Mouse (Mus musculus) activated CD4-positive, CD25-positive, alpha-beta regulatory T cell, adult 9 weeks (primary cell): Measurements from ENCODE around the gene Kdm4b. TPM values are rescaled to one million over a fixed set of nuclear protein-coding genes. Genes with fewer than 3 reads are reported as not detected.

Experiments used
- polyA plus RNA-seq: library from polyadenylated mRNA; unstranded; fragments of 100-300 nt; shearing (Covaris generic); gene quantifications from one replicate; pipeline ENCODE4 v1.2.1, GENCODE M21; 2017

The Kdm4b gene
- polyA plus RNA-seq, result 15.9 TPM

DNA sequence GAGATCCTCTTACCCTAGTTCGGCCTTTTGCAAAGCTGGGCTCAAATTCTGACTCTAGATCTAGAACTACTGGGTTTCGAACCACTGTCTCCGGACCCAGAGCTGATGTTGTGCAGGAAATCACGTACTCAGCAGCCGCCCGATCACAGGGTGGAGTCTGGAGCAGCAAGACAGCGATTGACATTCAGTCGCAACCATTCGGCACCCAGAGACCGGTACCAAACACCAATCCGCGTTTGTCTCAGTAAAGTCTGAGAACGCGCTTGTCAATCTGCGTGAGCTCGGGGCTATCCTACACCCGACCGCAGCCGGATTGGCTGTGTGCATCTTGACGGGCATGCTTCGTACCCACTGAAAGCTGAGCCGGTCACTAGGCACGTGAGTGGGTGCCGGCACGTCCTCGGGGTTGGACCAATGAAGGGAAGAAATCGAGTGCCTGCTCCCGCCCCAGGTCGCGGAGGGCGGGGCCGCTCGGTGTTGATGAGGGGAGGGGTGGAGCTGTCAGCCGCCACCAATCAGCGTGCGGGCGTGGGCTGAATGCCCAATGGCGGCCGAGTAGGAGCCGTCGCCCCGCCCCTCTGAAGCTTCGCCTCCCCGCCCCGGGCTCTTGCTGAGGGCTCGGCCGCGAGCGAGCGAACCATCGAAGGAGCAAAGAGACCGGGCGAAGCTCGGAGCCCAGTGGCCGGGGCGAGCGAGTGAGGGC lies at the start of gene Kdm4b:
Gene Kdm4b, plus strand, starts transcription at position 613 of the 703 bp plus-strand sequence.

DNA sequence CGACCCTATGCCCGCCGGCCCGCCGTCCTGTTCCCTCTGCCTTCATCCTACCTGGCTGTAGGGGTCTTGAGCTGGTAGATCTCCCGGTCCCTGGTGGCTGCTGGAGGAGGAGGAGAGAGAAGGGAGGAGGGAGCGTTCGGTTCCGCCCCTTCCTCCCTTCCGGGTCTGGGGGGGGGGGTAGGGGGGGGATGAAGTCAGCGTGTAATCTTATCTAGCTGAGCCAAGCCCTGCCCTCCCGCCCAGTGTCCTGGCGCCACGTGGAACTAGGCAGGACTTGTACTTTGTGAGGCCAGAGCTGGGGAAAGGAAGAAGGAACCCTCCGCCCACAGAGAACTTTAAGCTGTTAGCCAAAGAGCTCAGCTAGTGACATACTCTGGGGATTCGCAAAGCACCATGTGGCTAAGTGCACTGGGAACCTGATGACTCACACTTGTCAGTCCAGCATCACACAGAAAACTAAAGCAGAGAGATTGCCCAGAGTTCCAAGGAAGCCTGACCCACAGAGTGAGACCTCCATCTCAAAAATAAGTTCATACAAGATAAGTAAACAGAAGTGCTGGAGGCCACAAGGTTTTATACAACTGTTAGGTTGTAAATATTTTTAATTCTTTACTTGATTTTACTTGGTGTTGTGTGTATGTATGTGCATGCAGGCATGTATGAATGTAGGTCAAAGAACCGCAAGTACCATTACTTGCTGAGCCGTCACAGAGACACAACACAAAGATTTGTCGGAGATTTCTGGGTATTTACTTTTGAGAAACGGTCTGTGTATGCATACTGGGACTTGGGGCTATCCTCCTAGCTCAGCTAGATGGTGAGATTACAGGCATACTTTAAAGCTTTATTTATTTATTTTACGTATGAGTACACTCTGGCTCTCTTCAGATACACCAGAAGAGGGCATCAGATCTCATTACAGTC lies 49.0 kb upstream of the Kdm4b start, which contains the start of gene Ticam1:
Gene Ticam1, minus strand, starts transcription at position 144 of the 924 bp plus-strand sequence.

DNA sequence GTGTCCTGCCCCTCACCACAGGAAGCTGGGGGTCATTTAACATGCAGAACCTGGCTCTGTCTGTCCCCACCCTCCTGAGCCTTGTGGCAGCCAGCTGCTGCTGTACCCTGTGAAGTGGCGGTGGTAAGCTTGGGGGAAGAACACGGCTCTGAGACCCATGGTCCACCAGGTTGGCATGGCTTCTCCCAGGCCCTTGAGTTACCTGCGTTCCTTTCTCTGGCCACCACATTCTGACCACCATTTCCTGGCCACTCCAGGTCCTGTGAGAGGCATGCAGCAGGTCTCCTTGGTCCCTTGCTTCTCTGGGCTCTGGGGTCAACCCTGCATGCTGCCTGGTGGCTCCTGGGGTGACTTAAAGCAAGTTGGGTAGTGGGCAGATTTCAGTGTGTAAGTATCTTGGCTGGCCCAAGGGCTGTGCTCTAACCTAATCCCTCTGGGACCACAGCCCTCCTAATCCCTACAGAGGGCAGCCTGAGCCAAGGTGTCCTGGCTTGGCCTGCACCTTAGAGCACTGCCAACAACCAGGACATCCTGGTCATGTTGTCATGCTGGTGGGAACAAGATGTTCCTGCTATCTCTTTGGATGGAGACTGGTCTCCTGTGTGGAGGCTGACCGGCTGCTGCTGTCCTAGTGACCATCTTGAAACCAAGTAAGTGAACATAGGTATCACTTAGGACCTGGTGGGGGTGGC lies 33.2 kb upstream of the Kdm4b start, which contains the start of gene Plin3:
Gene Plin3, minus strand, starts transcription at position 343 of the 692 bp plus-strand sequence.

DNA sequence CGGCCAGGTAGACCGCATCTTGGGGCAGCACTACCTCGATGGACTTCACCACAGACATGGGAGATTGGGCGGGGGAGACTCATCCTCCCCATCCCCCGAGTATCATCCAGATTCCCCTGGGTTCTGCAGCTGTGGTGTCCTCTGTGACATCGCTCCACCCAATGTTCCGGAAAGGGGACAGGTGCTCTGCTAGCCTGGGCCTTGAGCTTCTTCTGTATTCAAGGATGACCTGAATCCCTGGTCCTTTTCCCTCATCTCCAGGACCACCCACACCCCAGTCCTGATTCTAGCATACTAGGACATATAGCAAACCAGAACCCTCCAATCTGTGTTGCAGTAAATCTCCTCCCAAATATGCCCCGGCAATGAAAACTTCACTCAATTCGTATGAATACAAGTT lies 25.7 kb upstream of the Kdm4b start, which contains the start of gene Arrdc5:
Gene Arrdc5, minus strand, starts transcription at position 101 of the 400 bp plus-strand sequence.

DNA sequence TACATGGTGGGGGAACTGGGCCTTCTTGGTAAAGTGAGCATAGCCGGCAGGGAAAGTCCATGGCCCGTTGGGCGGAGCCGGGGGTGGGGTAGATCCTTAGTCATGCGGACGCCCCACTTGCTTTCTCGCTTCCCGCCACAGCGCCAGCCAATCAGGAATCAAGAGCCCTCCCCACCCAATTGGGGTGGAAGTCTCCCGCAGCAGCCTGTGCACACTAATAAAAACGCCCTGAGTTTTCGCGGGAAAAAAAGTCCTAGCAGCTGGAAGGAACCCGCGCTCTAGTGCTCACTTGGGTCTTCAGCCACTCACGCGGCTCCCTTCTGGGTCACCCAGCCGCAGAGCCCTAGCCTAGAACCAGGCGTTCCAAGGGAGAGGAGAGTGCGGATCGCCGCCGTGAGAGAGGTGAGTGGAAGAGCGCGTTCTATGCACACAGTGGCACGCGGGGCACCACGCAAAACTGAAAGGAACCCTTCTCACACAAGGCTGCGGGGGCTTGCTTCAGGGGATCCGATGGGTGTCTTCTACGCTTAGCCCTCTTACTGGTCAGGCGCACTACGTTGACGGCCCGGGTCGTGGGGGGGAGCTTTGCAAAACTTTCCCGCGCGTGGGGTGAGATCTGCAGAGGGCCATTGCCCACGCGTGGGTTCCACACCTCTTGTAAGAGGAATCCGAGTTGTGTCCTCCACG lies 22.6 kb upstream of the Kdm4b start, which contains the start of gene Uhrf1:
Gene Uhrf1, plus strand, starts transcription at position 162 of the 687 bp plus-strand sequence.

Other genes starting within 250 kb of the Kdm4b start
- gene Hdgfl2, start 246.4 kb upstream of the Kdm4b start, polyA plus RNA-seq, result 139 TPM
- gene Plin4, start 216.3 kb upstream of the Kdm4b start, polyA plus RNA-seq, result not detected
- not detected for gene Plin5, start 208.5 kb upstream of the Kdm4b start, polyA plus RNA-seq
- not detected for gene Lrg1, start 204.1 kb upstream of the Kdm4b start, polyA plus RNA-seq
- gene Sema6b, start 185.7 kb upstream of the Kdm4b start, polyA plus RNA-seq, result not detected
- 34.1 TPM for gene Tnfaip8l1, start 163.6 kb upstream of the Kdm4b start, polyA plus RNA-seq
- gene Mydgf, start 142.1 kb upstream of the Kdm4b start, polyA plus RNA-seq, result 60.7 TPM
- 40.5 TPM for gene Dpp9, start 107.2 kb upstream of the Kdm4b start, polyA plus RNA-seq
- 3.4 TPM for gene Fem1a, start 69.3 kb upstream of the Kdm4b start, polyA plus RNA-seq
- 8.1 TPM for gene Ticam1, start 49.3 kb upstream of the Kdm4b start, polyA plus RNA-seq
- 40.9 TPM for gene Plin3, start 33.2 kb upstream of the Kdm4b start, polyA plus RNA-seq
- not detected for gene Arrdc5, start 25.8 kb upstream of the Kdm4b start, polyA plus RNA-seq
- 25.1 TPM for gene Uhrf1, start 22.7 kb upstream of the Kdm4b start, polyA plus RNA-seq
- gene Ptprs, start 150.4 kb downstream of the Kdm4b start, polyA plus RNA-seq, result 13.4 TPM
- gene Znrf4, start 186.4 kb downstream of the Kdm4b start, polyA plus RNA-seq, result not detected
- gene Gm20219, start 228.3 kb downstream of the Kdm4b start, polyA plus RNA-seq, result 1.2 TPM